Mouse (Mus musculus) spleen, adult 18-20 months (tissue): ENCODE data around the gene Mylk.

Experiments
- DNase-seq, 2 experiments: peaks; one replicate each; pipeline ENCODE4 v3.0.0; 2022; ENCODE audit warnings: mixed read lengths in 2 of 2

The Mylk gene

GRCm38 (mm10) chr16:35033809-35034577, 289.0 kb downstream of the Mylk start:
- DNase-seq = no peak

- no peak for DNase-seq
Observed at GRCm38 (mm10) chr16:35034971-35035370, 290.0 kb downstream of the Mylk start.

- DNase-seq = no peak
Observed at GRCm38 (mm10) chr16:35036754-35037153, 291.7 kb downstream of the Mylk start.

GRCm38 (mm10) chr16:35038343-35039057, 293.5 kb downstream of the Mylk start:
- DNase-seq = no peak

GRCm38 (mm10) chr16:35040154-35040553, 295.1 kb downstream of the Mylk start:
- no peak for DNase-seq

- DNase-seq = no peak
Observed at GRCm38 (mm10) chr16:35041001-35041400, 296.0 kb downstream of the Mylk start.

- no peak for DNase-seq
Observed at GRCm38 (mm10) chr16:35046081-35046775, 301.2 kb downstream of the Mylk start.

GRCm38 (mm10) chr16:35047272-35047969, 302.4 kb downstream of the Mylk start:
- no peak for DNase-seq

- no peak for DNase-seq
Observed at GRCm38 (mm10) chr16:35051066-35051465, 306.1 kb downstream of the Mylk start.
